Mouse (Mus musculus): ENCODE data around the gene Atp6v0d1. TPM values are rescaled to one million over a fixed set of nuclear protein-coding genes. Genes with fewer than 3 reads are reported as not detected.

Gene Atp6v0d1
- total and polyA plus RNA-seq, 3 experiments: 51.1 to 83.8 TPM; not detected in 1

DNA sequence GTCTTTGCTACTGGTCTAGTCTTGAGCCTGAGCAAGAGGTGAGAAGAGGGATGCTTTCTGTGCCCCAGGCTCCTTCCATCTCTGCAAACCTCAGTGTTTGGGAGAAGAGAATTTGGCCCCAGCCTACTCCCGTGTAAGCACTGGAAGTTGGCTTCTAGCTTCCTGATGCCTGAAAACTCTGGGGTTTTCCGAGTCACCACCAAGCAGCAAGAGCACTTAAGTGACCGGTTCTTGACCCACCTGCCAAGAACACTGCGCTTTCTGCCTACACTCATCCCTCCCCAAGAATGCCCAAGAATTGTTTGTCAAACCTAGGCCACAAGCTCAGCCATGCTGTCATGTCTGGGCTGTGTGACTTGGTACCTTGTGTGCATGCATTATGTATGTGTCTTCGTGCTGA is 45.3 kb downstream of the Atp6v0d1 start:
- Histone ChIP-seq H3K79me2 (ENCODE audit: control insufficient read depth, insufficient read depth, low read length, poor library complexity) (no peaks in the 10 kb centered on the region), H3K4me3 (ENCODE audit: control insufficient read depth in 1 of 2, insufficient read depth in 1 of 2, low read depth in 2 of 2, low read length in 2 of 2) (no peak overlapping the region), H3K27me3 (ENCODE audit: control insufficient read depth in 1 of 2, insufficient read depth in 2 of 2, low read length in 2 of 2) (no peaks in the 10 kb centered on the region), H3K9ac (ENCODE audit: control insufficient read depth, low read depth, low read length, poor library complexity, severe bottlenecking) (no peak overlapping the region), H3K27ac (ENCODE audit: control insufficient read depth, low read depth, low read length) (no peak overlapping the region), H3K36me3 (ENCODE audit: control insufficient read depth in 1 of 2, insufficient read depth in 2 of 2, low read length in 2 of 2) (peaks cover 0 to 7% of the 10 kb centered on the region in 2 experiments; a peak in 3 of 4 replicates), H3K4me1 (ENCODE audit: control insufficient read depth in 1 of 2, insufficient read depth in 2 of 2, low read length in 2 of 2) (peaks cover 5 to 17% of the 10 kb centered on the region in 2 experiments), H3K9me3 (replicated peaks; ENCODE audit: insufficient read depth, low read length) (no peaks in the 10 kb centered on the region)
- no peak for DNase-seq (ENCODE audit: low read depth, low spot score)
- TF ChIP-seq MAX (IDR thresholded peaks at IDR 0.05; ENCODE audit: low read length) (no peak), USF2 (IDR thresholded peaks at IDR 0.05; ENCODE audit: borderline replicate concordance in 1 of 2, insufficient read depth in 1 of 2, low read depth in 1 of 2, low read length in 2 of 2) (no peak), MXI1 (IDR thresholded peaks at IDR 0.05; ENCODE audit: low read depth, low read length) (no peak), CHD1 (IDR thresholded peaks at IDR 0.05; ENCODE audit: low read depth, low read length) (no peak), ZKSCAN1 (IDR thresholded peaks at IDR 0.05; ENCODE audit: low read depth, low read length) (no peak), RCOR1 (IDR thresholded peaks at IDR 0.05; ENCODE audit: low read depth, low read length) (no peak), MAFK (IDR thresholded peaks at IDR 0.05; ENCODE audit: borderline replicate concordance, low read depth, low read length) (no peak), RAD21 (IDR thresholded peaks at IDR 0.05; ENCODE audit: low read depth, low read length) (no peak), UBTF (IDR thresholded peaks at IDR 0.05; ENCODE audit: borderline replicate concordance, insufficient read depth, low read depth, low read length) (no peak), ZMIZ1 (IDR thresholded peaks at IDR 0.05; ENCODE audit: low read depth, low read length) (no peak), USF1 (IDR thresholded peaks at IDR 0.05; ENCODE audit: low read depth, low read length) (no peak), TAL1 (IDR thresholded peaks at IDR 0.05; ENCODE audit: low read length) (no peak), JUND (IDR thresholded peaks at IDR 0.05; ENCODE audit: low read depth, low read length) (no peak), HCFC1 (IDR thresholded peaks at IDR 0.05; ENCODE audit: low read depth, low read length) (no peak), NELFE (IDR thresholded peaks at IDR 0.05; ENCODE audit: low read depth, low read length) (no peak)

DNA sequence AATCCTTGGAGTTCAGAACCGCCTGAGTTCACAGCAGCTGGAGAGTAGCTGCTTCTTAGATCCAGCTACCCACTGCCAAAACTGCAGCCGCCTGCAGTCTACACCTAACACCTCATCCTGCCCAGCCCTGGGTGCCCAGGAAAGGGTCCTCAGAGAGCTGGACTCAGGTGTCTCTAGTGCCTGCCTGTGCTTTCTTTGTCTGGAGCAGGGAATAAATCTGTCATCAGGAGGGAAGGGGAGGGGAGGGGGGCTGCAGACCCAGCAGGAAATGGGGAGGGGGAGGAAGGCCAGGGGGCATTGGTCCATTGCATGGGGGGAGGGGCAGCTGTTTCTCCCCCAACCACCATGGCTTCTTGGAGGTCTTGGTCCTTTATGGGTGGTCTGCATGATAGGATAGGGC is 46.3 kb downstream of the Atp6v0d1 start:
- H3K79me2 ChIP-seq (ENCODE audit: control insufficient read depth, insufficient read depth, low read length, poor library complexity): no peaks in the 10 kb centered on the region
- H3K4me1 ChIP-seq (ENCODE audit: control insufficient read depth in 1 of 2, insufficient read depth in 2 of 2, low read length in 2 of 2): peaks cover 5 to 17% of the 10 kb centered on the region in 2 experiments
- no peak overlapping the region for H3K4me3 ChIP-seq (ENCODE audit: control insufficient read depth in 1 of 2, insufficient read depth in 1 of 2, low read depth in 2 of 2, low read length in 2 of 2)
- no peak overlapping the region for H3K27ac ChIP-seq (ENCODE audit: control insufficient read depth, low read depth, low read length)
- H3K27me3 ChIP-seq (ENCODE audit: control insufficient read depth in 1 of 2, insufficient read depth in 2 of 2, low read length in 2 of 2): no peaks in the 10 kb centered on the region
- no peaks in the 10 kb centered on the region for H3K9me3 ChIP-seq (replicated peaks; ENCODE audit: insufficient read depth, low read length)
- H3K36me3 ChIP-seq (ENCODE audit: control insufficient read depth in 1 of 2, insufficient read depth in 2 of 2, low read length in 2 of 2): peaks cover 0 to 7% of the 10 kb centered on the region in 2 experiments; a peak in 3 of 4 replicates
- no peak for DNase-seq (ENCODE audit: low read depth, low spot score)
- H3K9ac ChIP-seq (ENCODE audit: control insufficient read depth, low read depth, low read length, poor library complexity, severe bottlenecking): no peak overlapping the region
- TF ChIP-seq ZMIZ1 (IDR thresholded peaks at IDR 0.05; ENCODE audit: low read depth, low read length): no peak
- no peak for TF ChIP-seq POLR2A (IDR thresholded peaks at IDR 0.05; ENCODE audit: control insufficient read depth in 1 of 2, insufficient read depth in 1 of 2, low read depth in 1 of 2, low read length in 2 of 2, poor library complexity in 1 of 2)
- TF ChIP-seq MAFK (IDR thresholded peaks at IDR 0.05; ENCODE audit: borderline replicate concordance, low read depth, low read length): no peak
- no peak for TF ChIP-seq NRF1 (IDR thresholded peaks at IDR 0.05; ENCODE audit: insufficient read depth, low read depth, low read length, poor library complexity, severe bottlenecking)
- no peak for TF ChIP-seq MEF2A (IDR thresholded peaks at IDR 0.05; ENCODE audit: extremely low read depth, insufficient replicate concordance, low read depth, low read length, poor library complexity, severe bottlenecking)

All from MEL (cell line).